In genomic region chr3:89727028-89727427, GRCm38 (mm10) we compare ENCODE assay signal across 7 mouse cellular contexts. TPM values are rescaled to one million over a fixed set of nuclear protein-coding genes. Genes with fewer than 3 reads are reported as not detected.
A peak's percentile ranks its signal among the peaks of the same experiment; 100 is the strongest.
DNase-seq lines count a peak whose midpoint lies in the region; ATAC-seq and TF ChIP-seq lines count a peak whose summit lies in the region.

No protein-coding gene starts in this region.

- H3K9ac ChIP-seq in limb, embryonic 11.5 days (ENCODE audit: low read length) = no peak overlapping the region
- no peak overlapping the region for H3K9ac ChIP-seq in hindbrain, postnatal 0 days (replicated peaks; ENCODE audit: low read length)

- no peak for ATAC-seq in limb, embryonic 11.5 days (ENCODE audit: insufficient number of reproducible peaks, low FRiP score, low TSS enrichment, low read depth)
- ATAC-seq in hindbrain, postnatal 0 days = 0 out of 2 replicates have a peak, but pooled peaks have one; percentile 52
- ATAC-seq in megakaryocyte, adult 5-6 weeks (ENCODE audit: poor library complexity, severe bottlenecking) = peak; percentile 78

- H3K4me3 ChIP-seq in limb, embryonic 11.5 days (ENCODE audit: low read depth, low read length) = no peak overlapping the region
- H3K4me3 ChIP-seq in limb, embryonic 10.5 days = no peak overlapping the region
- H3K4me3 ChIP-seq in hindbrain, postnatal 0 days (ENCODE audit: low read length) = no peak overlapping the region

- H3K27me3 ChIP-seq in limb, embryonic 11.5 days (ENCODE audit: control insufficient read depth, insufficient read depth, low read length) = no peaks in the 10 kb centered on the region
- H3K27me3 ChIP-seq in limb, embryonic 10.5 days (ENCODE audit: low read depth, poor library complexity, severe bottlenecking) = no peaks in the 10 kb centered on the region
- no peaks in the 10 kb centered on the region for H3K27me3 ChIP-seq in hindbrain, postnatal 0 days (ENCODE audit: insufficient read depth, low read length)

- H3K4me2 ChIP-seq in limb, embryonic 11.5 days (ENCODE audit: low read depth, severe bottlenecking) = no peak overlapping the region
- no peak overlapping the region for H3K4me2 ChIP-seq in hindbrain, postnatal 0 days (ENCODE audit: low read depth, low read length)

- no peaks in the 10 kb centered on the region for H3K9me3 ChIP-seq in limb, embryonic 11.5 days (ENCODE audit: control insufficient read depth, low read length)
- H3K9me3 ChIP-seq in limb, embryonic 10.5 days (replicated peaks) = no peaks in the 10 kb centered on the region
- no peaks in the 10 kb centered on the region for H3K9me3 ChIP-seq in hindbrain, postnatal 0 days (ENCODE audit: low read length)

- H3K27ac ChIP-seq in limb, embryonic 11.5 days (replicated peaks; ENCODE audit: low read depth, low read length) = no peak overlapping the region
- no peak overlapping the region for H3K27ac ChIP-seq in limb, embryonic 10.5 days
- no peak overlapping the region for H3K27ac ChIP-seq in hindbrain, postnatal 0 days

- TF ChIP-seq CTCF in hindbrain, postnatal 0 days (IDR thresholded peaks at IDR 0.05; ENCODE audit: low read depth) = peak; percentile 85

- no peaks in the 10 kb centered on the region for H3K4me1 ChIP-seq in limb, embryonic 11.5 days (ENCODE audit: control insufficient read depth, insufficient read depth, low read length)
- peaks cover 18% of the 10 kb centered on the region for H3K4me1 ChIP-seq in limb, embryonic 10.5 days
- peaks cover 7% of the 10 kb centered on the region for H3K4me1 ChIP-seq in hindbrain, postnatal 0 days (ENCODE audit: insufficient read depth, low read length)

- 24% methylated on average over 4 of the region's 4 CpGs for WGBS in limb, embryonic 11.5 days
- WGBS in limb, embryonic 10.5 days = 28% methylated on average over 4 of the region's 4 CpGs
- 15% methylated on average over 4 of the region's 4 CpGs for WGBS in hindbrain, postnatal 0 days

- DNase-seq in limb, embryonic 11.5 days (ENCODE audit: low spot score) = peak; percentile 55
- no peak for DNase-seq in limb, embryonic 10.5 days (ENCODE audit: low spot score)
- DNase-seq in Muller cell, postnatal 12 days (ENCODE audit: inconsistent ontology term) = peak; percentile 18
- DNase-seq in cerebellum, postnatal 10 days = peak; percentile 48 to 50
- DNase-seq in hindbrain, postnatal 0 days (ENCODE audit: low spot score) = peak; percentile 61
- peak; percentile 66 for DNase-seq in thymus, postnatal 0 days (ENCODE audit: low spot score)

- no peaks in the 10 kb centered on the region for H3K36me3 ChIP-seq in limb, embryonic 11.5 days (ENCODE audit: control insufficient read depth, insufficient read depth, low read length)
- no peaks in the 10 kb centered on the region for H3K36me3 ChIP-seq in limb, embryonic 10.5 days
- H3K36me3 ChIP-seq in hindbrain, postnatal 0 days (ENCODE audit: insufficient read depth, low read length) = no peaks in the 10 kb centered on the region

RNA-seq across cellular contexts. Expression of gene Adar, which starts 12.2 kb away (rescaled TPM):
- polyA plus RNA-seq in limb, embryonic 11.5 days (2014; fragmentation: Nextera tagmentation; extraction: Ambion mirVana) = 15.8 and 18.6 TPM in 2 replicates
- polyA plus RNA-seq in limb, embryonic 10.5 days (2016; fragmentation: Nextera tagmentation; extraction: Ambion mirVana) = 15.4 and 17.5 TPM in 2 replicates
- total RNA-seq in hindbrain, postnatal 0 days (2014; rRNA removed) = 73.6 and 78.0 TPM in 2 replicates
- 17.3 and 17.9 TPM in 2 replicates for polyA plus RNA-seq in hindbrain, postnatal 0 days (2015; fragmentation: Nextera tagmentation; extraction: Ambion mirVana)
- 34.9 and 36.0 TPM in 2 replicates for total RNA-seq in megakaryocyte, adult 5-6 weeks (2015)
- 38.5 and 42.2 TPM in 2 replicates for total RNA-seq in megakaryocyte, adult 5-6 weeks (2017)
- polyA plus RNA-seq in thymus, postnatal 0 days (2015; fragmentation: Nextera tagmentation; extraction: Ambion mirVana) = 18.4 and 22.1 TPM in 2 replicates

RNA-seq across cellular contexts. Expression of gene Chrnb2, which starts 37.4 kb away (rescaled TPM):
- polyA plus RNA-seq in limb, embryonic 11.5 days (2014; fragmentation: Nextera tagmentation; extraction: Ambion mirVana) = 0.23 and 0.77 TPM in 2 replicates
- polyA plus RNA-seq in limb, embryonic 10.5 days (2016; fragmentation: Nextera tagmentation; extraction: Ambion mirVana) = 0.41 and 0.56 TPM in 2 replicates
- total RNA-seq in hindbrain, postnatal 0 days (2014; rRNA removed) = 40.3 and 45.6 TPM in 2 replicates
- 16.2 and 16.5 TPM in 2 replicates for polyA plus RNA-seq in hindbrain, postnatal 0 days (2015; fragmentation: Nextera tagmentation; extraction: Ambion mirVana)
- 0.21 and 0.91 TPM in 2 replicates for total RNA-seq in megakaryocyte, adult 5-6 weeks (2015)
- 0.49 and 0.51 TPM in 2 replicates for total RNA-seq in megakaryocyte, adult 5-6 weeks (2017)
- 0.53 and 0.55 TPM in 2 replicates for polyA plus RNA-seq in thymus, postnatal 0 days (2015; fragmentation: Nextera tagmentation; extraction: Ambion mirVana)

RNA-seq across cellular contexts. Expression of gene Ube2q1, which starts 46.4 kb away (rescaled TPM):
- polyA plus RNA-seq in limb, embryonic 11.5 days (2014; fragmentation: Nextera tagmentation; extraction: Ambion mirVana) = 23.5 and 24.5 TPM in 2 replicates
- 15.6 and 16.0 TPM in 2 replicates for polyA plus RNA-seq in limb, embryonic 10.5 days (2016; fragmentation: Nextera tagmentation; extraction: Ambion mirVana)
- 50.7 and 53.2 TPM in 2 replicates for total RNA-seq in hindbrain, postnatal 0 days (2014; rRNA removed)
- 9.2 and 9.5 TPM in 2 replicates for polyA plus RNA-seq in hindbrain, postnatal 0 days (2015; fragmentation: Nextera tagmentation; extraction: Ambion mirVana)
- total RNA-seq in megakaryocyte, adult 5-6 weeks (2015) = 113 and 119 TPM in 2 replicates
- total RNA-seq in megakaryocyte, adult 5-6 weeks (2017) = 133 and 138 TPM in 2 replicates
- polyA plus RNA-seq in thymus, postnatal 0 days (2015; fragmentation: Nextera tagmentation; extraction: Ambion mirVana) = 16.6 and 16.7 TPM in 2 replicates
